Mouse (Mus musculus) urinary bladder, adult 2 months (tissue): Measurements from ENCODE around the gene Naif1. TPM values are rescaled to one million over a fixed set of nuclear protein-coding genes. Genes with fewer than 3 reads are reported as not detected.
A peak's percentile ranks its signal among the peaks of the same experiment; 100 is the strongest.
"Not testable (repeated sequence)": the region's sequence is repeated elsewhere in the genome, so short reads cannot be mapped to it uniquely, and the experiment has no call there.

ENCODE experiments used
- DNase-seq: peaks from one replicate; pipeline ENCODE4 v3.0.0; 2022; ENCODE audit warnings: low spot score
- polyA plus RNA-seq: library from polyadenylated mRNA; depleted of rRNA; stranded (reverse); fragments of >200 nt; gene quantifications from 2 replicates; pipeline ENCODE4 v1.2.3, GENCODE M21; 2012

Naif1 gene
- polyA plus RNA-seq, 1 experiment = 4.5 TPM

- DNase-seq = no peak
Measured at GRCm38 (mm10) chr2:32455101-32455500, 4.8 kb downstream of the Naif1 start.

- no peak for DNase-seq
Measured at GRCm38 (mm10) chr2:32458300-32458699, 8.0 kb downstream of the Naif1 start.

DNA sequence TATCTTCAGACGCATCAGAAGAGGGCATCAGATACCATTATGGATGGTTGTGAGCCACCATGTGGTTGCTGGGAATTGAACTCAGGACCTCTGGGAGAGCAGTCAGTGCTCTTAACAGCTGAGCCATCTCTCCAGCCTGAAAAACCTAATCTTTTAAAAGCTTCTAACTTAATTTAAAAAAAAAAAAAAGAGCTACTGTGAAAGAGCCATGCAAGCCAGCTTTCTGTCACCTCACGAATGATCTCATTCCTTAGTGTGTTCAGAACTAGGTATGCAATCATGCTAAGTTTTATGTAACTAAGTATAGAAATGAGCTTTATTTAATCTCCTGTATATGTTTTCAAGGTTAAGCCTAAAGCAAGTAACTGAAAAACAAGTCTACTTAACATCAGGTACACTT is 9.4 kb downstream of the Naif1 start:
- no peak for DNase-seq

- DNase-seq = no peak
Measured at GRCm38 (mm10) chr2:32463773-32464172, 13.5 kb downstream of the Naif1 start.

- DNase-seq = no peak
Measured at GRCm38 (mm10) chr2:32464212-32464891, 14.1 kb downstream of the Naif1 start.

DNA sequence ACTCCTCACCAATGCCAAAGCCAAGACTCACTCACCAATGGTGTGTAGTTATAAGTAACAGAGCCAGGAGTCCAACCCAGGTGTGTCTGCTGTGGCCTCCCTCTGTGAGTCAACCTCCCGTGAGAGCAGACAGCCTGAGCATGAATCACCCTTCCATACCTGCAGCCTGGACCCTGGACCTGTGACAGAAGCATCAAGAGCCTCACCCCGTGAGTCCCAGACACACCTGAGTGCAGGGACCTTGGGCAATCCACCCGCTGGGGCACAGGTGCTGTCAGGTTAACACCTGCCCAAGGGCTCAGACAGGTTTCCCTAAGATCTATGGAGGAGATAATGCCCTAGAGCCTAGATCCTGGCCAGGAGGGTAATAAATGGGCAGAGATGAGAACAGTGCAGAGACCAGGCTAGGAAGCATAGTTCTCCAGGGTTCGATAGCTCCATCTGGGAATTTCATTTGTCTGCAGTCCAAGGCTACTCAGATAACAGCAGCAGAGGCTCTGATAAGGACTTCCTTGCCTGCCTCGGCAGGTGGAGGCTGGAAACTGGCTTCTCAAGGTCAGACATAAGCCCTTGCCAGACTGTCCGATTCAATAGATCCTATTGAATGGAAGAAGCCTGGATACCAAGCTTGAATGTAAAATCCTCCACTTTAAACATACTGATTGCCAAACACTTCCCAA is 20.9 kb downstream of the Naif1 start:
- DNase-seq = peak; percentile 49

DNA sequence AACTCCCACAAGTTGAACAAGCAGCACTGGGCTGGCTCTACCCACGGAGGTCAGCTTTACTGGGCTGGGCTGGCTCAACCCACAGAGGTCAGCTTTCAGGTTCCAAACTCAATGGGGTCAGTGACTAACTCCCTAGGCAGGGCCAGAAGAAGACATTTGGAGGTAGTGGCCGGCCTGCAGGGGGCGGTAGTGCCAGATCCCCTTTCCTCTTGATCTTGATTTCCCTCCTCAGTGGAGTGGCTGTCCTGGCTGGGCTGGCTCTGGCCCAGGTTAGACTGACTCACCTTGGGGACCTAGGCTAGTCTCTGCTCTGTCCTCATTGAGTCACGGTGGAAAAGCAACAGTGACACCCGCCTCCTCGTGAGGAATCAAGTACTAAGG is 21.4 kb downstream of the Naif1 start:
- peak; percentile 52 for DNase-seq

DNA sequence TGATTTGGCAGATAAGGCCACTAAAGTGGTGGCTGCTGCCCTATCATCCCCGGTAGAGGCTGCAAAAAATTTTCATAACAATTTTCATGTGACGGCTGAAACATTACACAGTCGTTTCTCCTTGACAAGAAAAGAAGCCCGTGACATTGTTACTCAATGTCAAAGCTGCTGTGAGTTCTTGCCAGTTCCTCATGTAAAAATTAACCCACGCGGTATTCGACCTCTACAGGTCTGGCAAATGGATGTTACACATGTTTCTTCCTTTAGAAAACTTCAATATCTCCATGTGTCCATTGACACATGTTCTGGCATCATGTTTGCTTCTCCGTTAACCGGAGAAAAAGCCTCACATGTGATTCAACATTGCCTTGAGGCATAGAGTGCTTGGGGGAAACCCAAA is 25.1 kb downstream of the Naif1 start:
- DNase-seq = not testable (repeated sequence)

- DNase-seq = no peak
Measured at GRCm38 (mm10) chr2:32482351-32482750, 32.1 kb downstream of the Naif1 start.

DNA sequence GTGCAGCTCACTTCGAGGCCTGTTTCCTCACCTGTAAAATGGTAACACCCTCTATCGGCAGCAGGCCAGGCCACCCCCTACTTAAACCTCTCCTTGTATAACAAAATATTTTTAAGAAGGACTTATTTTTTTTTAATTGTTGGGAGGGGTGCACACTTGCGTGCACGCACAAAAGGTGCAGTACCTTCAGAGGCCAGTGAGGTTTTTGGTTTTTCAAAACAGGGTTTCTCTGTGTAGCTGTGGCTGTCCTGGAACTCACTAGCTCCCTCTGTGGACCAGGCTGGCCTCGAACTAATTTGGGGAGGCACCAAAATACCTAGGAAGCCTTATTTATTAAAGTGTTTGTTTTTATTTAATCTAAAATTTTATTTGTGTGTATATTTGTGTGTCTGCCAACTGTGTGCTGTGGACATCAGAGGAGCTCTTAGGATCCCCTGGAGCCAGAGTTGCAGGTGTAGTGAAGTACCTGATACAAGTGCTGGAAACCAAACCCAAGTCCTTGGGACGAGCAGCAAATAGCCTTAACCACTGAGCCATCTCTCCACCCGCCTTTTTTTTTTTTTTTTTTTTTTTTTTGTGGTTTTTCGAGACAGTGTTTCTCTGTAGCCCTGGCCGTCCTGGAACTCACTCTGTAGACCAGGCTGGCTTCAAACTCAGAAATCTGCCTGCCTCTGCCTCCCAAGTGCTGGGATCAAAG is 33.1 kb downstream of the Naif1 start:
- no peak for DNase-seq

GRCm38 (mm10) chr2:32484933-32485332 is 34.7 kb downstream of the Naif1 start:
- DNase-seq = no peak

- DNase-seq = no peak
Measured at GRCm38 (mm10) chr2:32485751-32486150, 35.5 kb downstream of the Naif1 start.

GRCm38 (mm10) chr2:32486155-32486554 is 35.9 kb downstream of the Naif1 start:
- DNase-seq = no peak

DNA sequence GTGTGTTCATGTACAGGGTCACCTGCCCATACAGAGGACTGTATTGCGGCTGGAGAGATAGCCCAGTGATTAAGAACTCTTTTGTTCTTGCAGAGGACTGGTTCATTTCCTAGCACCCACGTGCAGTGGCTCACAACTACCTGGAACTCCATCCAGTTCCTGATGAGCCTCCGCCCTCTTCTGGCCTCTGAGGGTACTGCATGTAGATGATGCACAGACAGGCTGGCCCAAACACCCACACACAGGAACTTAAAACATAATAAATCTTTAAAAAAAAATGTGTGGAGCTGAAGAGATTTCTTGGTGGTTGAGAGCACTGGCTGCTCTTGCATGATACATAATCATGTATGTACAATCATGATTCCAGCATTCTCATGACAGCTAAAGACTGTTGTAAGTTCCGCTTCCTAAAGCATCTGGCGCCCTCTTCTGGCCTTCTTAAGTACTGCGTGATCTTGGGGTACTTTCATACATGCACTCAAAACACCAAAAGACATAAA is 36.9 kb downstream of the Naif1 start:
- DNase-seq = peak; percentile 80

DNA sequence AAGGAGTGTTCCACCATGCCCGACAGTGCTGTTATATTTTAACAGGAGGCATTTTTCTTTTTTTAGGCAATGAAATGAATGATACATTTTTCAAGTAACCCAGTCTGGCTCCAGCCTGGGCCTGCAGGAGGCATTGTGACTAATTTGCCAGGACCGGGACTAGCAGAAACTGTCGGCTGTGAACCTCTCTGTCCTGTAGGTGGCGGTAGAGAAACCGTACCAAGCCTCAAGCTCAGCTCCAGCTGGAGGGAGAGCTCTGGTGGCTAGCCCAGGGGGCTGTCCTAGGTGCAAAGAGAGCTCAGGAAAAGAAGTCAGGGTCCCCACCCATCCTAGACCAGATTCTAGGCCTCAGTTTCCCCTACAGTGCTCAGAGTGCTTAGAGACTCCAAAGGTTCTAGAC is 38.4 kb downstream of the Naif1 start:
- no peak for DNase-seq

- DNase-seq = not testable (repeated sequence)
Measured at GRCm38 (mm10) chr2:32490730-32491129, 40.5 kb downstream of the Naif1 start.

- no peak for DNase-seq
Measured at GRCm38 (mm10) chr2:32492661-32493060, 42.4 kb downstream of the Naif1 start.

GRCm38 (mm10) chr2:32493301-32493701 is 43.0 kb downstream of the Naif1 start:
- no peak for DNase-seq

DNA sequence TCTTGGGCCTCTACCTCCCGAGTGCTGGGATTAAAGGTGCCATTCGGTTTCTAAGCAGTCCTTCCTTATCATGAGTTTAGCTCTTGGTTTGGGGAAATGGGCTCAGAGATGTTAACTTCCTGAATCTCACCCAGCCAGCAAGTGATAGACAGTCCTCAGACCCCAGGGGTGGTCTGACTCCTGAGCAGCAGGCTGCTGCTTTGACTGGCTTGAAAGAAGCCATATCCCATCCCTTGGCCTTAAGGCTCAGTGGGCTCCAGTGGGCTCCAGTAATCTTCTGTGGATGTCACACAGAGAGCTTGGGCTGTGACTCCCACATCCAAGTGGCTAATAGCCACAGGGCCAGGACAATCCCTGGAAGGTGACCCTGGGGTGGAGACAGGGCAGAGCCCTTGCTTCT is 44.3 kb downstream of the Naif1 start:
- no peak for DNase-seq

- DNase-seq = no peak
Measured at GRCm38 (mm10) chr2:32495185-32495726, 45.0 kb downstream of the Naif1 start.

- no peak for DNase-seq
Measured at GRCm38 (mm10) chr2:32496190-32496589, 45.9 kb downstream of the Naif1 start.

DNA sequence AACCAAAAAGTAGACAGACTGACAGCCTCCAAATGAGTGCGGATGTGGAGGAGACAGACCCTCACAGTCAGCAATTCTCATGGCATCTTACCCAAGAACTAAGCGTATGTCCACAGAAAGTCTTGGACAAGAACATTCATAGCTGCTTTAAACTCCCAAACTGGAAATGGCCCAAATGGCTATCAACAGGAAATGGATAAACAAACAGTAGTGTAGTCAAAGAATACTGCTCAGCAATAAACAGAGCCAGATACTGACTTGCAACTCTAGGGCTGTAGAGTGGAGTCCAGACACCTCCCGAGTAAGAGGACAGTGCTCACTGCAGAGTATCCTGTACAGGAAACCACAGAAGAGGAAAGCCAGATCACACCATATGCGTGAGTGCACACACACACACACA is 49.1 kb downstream of the Naif1 start:
- DNase-seq = no peak

DNA sequence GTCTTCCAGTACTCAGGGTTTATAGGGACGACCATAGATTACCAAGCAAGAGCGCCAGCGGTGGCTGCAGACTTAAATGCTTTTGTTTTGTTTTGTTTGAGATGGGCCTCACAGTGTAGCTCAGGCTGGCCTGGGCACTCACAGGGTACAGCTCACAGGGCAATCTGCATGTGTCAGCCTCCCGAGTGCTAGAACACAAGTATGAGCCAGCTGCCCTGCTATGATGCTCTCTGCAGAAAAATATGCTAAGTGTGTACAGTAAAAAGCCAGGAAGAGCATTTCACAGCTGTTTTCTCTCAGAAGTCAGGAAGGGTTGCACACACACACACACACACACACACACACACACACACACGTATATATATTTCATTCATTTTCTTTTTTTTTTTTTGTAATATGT is 50.2 kb downstream of the Naif1 start:
- DNase-seq = no peak
